Mouse (Mus musculus): Measurements from ENCODE around the gene Gm21988. TPM values are rescaled to one million over a fixed set of nuclear protein-coding genes. Genes with fewer than 3 reads are reported as not detected.
A peak's percentile ranks its signal among the peaks of the same experiment; 100 is the strongest.

Gm21988 gene
- polyA plus RNA-seq (2016; fragmentation: Nextera tagmentation; extraction: Ambion mirVana): 10.5 and 12.4 TPM in 2 replicates

DNA sequence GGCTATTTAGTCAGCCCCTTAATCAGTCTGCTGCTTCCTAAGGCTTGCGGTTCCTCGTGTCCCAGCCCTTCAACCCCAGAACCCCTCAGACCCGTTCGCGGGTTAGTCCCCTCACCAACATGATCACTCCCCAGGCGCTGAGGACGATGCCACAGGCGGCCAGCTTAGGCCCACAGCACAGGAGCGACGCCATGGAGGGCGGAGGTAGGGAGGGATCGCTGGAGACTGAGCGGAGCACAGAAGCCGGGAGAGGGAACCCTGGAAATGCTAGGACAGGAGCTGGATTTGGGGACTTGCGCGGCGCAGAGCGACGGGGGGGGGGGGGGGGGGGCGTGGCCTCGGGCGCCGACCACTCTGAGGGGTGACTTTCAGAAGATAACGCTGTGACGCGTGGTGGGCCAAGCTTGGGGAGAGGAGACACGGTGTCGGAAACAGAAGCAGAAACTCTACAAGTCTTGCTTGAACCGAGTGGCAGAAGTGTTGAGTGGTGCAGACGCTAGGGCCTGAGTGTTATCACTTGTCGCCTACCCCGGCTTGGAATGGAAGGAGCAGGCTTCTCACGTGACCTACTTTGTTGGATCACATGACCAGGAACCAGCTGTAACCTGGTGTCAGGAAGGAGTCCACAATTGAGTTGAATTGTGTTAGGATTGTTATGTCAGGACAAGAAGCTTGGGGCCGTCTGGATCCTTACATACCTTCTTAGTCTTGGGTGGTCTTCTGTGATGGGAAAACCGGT, at the start of gene Gm21988, which contains the start of gene Rnasek:
TSS of gene Gm21988 (minus strand) at position 290 of the 739 bp plus-strand sequence.
TSS of gene Rnasek (minus strand) at position 302 of the 739 bp plus-strand sequence.
- ATAC-seq (ENCODE audit: low FRiP score, low read depth): peak; percentile 38
- Histone ChIP-seq H3K4me2 (replicated peaks) (peak within 1 kb of the TSS; percentile 98), H3K27me3 (no peaks in the 10 kb centered on the region), H3K4me3 (peak within 1 kb of the TSS; percentile 87), H3K27ac (replicated peaks) (peak within 1 kb of the TSS; percentile 92), H3K36me3 (peaks cover 13% of the 10 kb centered on the region), H3K9ac (replicated peaks) (peak within 1 kb of the TSS; percentile 86), H3K9me3 (no peaks in the 10 kb centered on the region), H3K4me1 (peaks cover 32% of the 10 kb centered on the region)
- under 1% methylated on average over 30 of the region's 35 CpGs for WGBS

DNA sequence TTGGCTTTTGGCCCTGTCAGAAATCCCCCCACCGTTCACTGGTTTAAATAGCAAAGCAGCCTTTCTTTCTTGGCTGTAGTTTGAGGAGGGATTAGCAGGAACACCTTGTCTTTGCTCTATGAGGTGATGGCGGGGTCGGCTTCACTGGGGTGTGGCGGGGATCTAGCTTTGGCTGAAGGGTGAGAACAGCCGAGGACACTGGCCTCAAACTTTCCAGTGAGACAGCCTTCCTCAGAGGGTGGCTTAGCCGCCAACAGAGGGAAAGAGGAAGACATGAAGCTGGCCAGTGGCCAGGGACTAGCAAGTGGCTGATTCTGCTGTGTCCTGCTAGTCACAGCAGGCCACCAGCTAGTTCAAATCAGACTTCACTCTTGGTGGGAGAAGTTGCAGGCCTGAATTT, 49.6 kb upstream of the Gm21988 start:
- Histone ChIP-seq H3K4me2 (replicated peaks) (no peak overlapping the region), H3K9me3 (no peaks in the 10 kb centered on the region), H3K27me3 (no peaks in the 10 kb centered on the region), H3K27ac (replicated peaks) (no peak overlapping the region), H3K36me3 (no peaks in the 10 kb centered on the region), H3K9ac (replicated peaks) (no peak overlapping the region), H3K4me1 (no peaks in the 10 kb centered on the region), H3K4me3 (no peak overlapping the region)
- WGBS: 35% methylated on average over 6 of the region's 6 CpGs
- ATAC-seq (ENCODE audit: low FRiP score, low read depth): no peak

- no peaks in the 10 kb centered on the region for H3K27me3 ChIP-seq
- ATAC-seq (ENCODE audit: low FRiP score, low read depth): no peak
- no peaks in the 10 kb centered on the region for H3K9me3 ChIP-seq
- no peaks in the 10 kb centered on the region for H3K4me1 ChIP-seq
- no peak overlapping the region for H3K27ac ChIP-seq (replicated peaks)
- H3K4me2 ChIP-seq (replicated peaks): no peak overlapping the region
- WGBS: 91% methylated on average over 10 of the region's 10 CpGs
- H3K36me3 ChIP-seq: no peaks in the 10 kb centered on the region
- no peak overlapping the region for H3K4me3 ChIP-seq
- H3K9ac ChIP-seq (replicated peaks): no peak overlapping the region
These were observed 48.5 kb upstream of the Gm21988 start for GRCm38 (mm10) chr11:70288102-70288501.

DNA sequence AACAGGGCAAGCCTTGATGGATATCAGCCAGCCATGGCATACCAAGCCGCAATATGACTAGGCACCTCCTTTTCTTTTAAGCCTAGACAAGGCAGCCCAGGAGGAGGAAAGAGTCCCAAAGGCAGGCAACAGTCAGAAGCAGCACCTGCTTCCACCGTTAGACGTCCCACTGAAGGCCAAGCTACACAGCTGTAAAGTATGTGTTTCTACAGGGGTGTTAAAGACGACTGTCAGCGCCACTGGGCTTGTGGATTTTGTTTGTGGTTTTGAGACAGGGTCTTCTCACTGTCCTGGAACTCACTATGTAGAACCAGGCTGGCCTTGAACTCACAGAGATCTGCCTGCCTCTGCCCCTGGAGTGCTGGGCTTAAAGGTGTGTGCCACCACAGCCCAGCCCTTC, 46.1 kb upstream of the Gm21988 start:
- Histone ChIP-seq H3K9me3 (no peaks in the 10 kb centered on the region), H3K27me3 (no peaks in the 10 kb centered on the region), H3K4me2 (replicated peaks) (no peak overlapping the region), H3K4me1 (no peaks in the 10 kb centered on the region), H3K27ac (replicated peaks) (no peak overlapping the region), H3K9ac (replicated peaks) (no peak overlapping the region), H3K4me3 (no peak overlapping the region), H3K36me3 (no peaks in the 10 kb centered on the region)
- no peak for ATAC-seq (ENCODE audit: low FRiP score, low read depth)
- 86% methylated on average over 5 of the region's 5 CpGs for WGBS

DNA sequence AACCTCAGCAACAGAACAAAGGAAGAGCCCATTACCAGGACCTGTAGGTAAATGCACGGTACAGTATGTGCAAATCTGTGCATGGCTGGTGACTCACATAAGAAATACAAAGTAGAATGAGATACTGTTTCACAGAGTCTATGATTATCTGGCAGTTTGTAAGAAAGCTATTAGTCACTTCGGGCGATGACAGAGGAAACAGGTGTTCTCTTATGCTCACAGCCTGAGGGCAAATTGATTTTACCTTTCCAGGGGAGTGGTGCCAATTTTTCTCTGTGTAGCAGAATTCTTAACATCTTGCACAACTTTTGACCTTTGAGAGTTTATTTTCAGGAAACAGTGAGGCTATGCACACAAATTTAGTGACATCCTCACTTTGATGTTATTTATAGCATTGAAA, 45.1 kb upstream of the Gm21988 start:
- ATAC-seq (ENCODE audit: low FRiP score, low read depth): no peak
- H3K9ac ChIP-seq (replicated peaks): no peak overlapping the region
- no peaks in the 10 kb centered on the region for H3K27me3 ChIP-seq
- no peak overlapping the region for H3K4me3 ChIP-seq
- H3K27ac ChIP-seq (replicated peaks): no peak overlapping the region
- no peaks in the 10 kb centered on the region for H3K36me3 ChIP-seq
- 85% methylated on average over 3 of the region's 3 CpGs for WGBS
- H3K4me1 ChIP-seq: no peaks in the 10 kb centered on the region
- H3K4me2 ChIP-seq (replicated peaks): no peak overlapping the region
- no peaks in the 10 kb centered on the region for H3K9me3 ChIP-seq

DNA sequence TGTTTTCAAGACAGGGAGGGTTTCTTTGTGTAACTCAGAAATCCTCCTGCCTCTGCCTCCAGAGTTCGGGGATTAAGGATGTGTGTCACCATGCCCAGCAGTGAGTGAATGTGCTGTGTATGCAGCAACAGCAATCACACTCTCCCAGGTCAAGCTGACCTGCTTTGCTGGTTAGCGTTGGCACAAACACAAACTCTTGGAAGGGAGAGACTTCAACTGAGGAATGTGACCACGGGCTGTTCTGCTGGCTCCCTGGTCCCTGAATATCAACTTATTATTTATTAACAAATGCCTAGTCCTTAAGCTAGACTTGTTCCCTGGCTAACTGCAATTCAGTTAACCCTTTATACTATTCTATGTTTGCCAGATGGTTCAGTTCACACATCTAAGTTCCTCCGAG, 44.0 kb upstream of the Gm21988 start:
- no peaks in the 10 kb centered on the region for H3K36me3 ChIP-seq
- ATAC-seq (ENCODE audit: low FRiP score, low read depth): no peak
- no peaks in the 10 kb centered on the region for H3K4me1 ChIP-seq
- WGBS: 82% methylated on average over 4 of the region's 4 CpGs
- no peak overlapping the region for H3K4me3 ChIP-seq
- no peak overlapping the region for H3K4me2 ChIP-seq (replicated peaks)
- no peak overlapping the region for H3K27ac ChIP-seq (replicated peaks)
- no peaks in the 10 kb centered on the region for H3K9me3 ChIP-seq
- no peaks in the 10 kb centered on the region for H3K27me3 ChIP-seq
- no peak overlapping the region for H3K9ac ChIP-seq (replicated peaks)

DNA sequence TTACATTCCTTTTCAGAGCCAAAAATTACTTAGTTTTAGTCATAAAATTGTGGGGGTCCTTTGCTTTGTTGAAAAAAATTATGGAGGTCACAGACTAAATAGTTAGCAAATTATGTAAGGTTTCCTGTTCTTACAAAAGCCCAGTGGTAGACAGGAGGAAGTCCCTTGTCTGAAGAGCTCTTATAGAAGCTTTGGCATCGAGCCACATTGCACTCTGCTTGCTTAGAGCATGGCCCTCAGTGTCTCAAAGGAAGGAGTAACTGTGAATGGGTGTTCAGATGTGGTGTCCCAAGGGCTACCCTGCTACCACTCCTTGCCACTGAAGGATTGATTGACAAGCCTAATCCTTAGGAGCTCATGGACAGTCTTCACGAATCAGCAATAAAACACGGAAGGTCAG, 40.8 kb upstream of the Gm21988 start:
- Histone ChIP-seq H3K9ac (replicated peaks) (no peak overlapping the region), H3K27me3 (no peaks in the 10 kb centered on the region), H3K36me3 (no peaks in the 10 kb centered on the region), H3K27ac (replicated peaks) (no peak overlapping the region), H3K4me3 (no peak overlapping the region), H3K9me3 (no peaks in the 10 kb centered on the region), H3K4me2 (replicated peaks) (no peak overlapping the region), H3K4me1 (no peaks in the 10 kb centered on the region)
- no peak for ATAC-seq (ENCODE audit: low FRiP score, low read depth)
- WGBS: 70% methylated on average over 3 of the region's 3 CpGs

GRCm38 (mm10) chr11:70278961-70279360, 39.3 kb upstream of the Gm21988 start:
- Histone ChIP-seq H3K4me3 (no peak overlapping the region), H3K36me3 (no peaks in the 10 kb centered on the region), H3K27me3 (no peaks in the 10 kb centered on the region), H3K9ac (replicated peaks) (no peak overlapping the region), H3K9me3 (no peaks in the 10 kb centered on the region), H3K27ac (replicated peaks) (no peak overlapping the region), H3K4me2 (replicated peaks) (no peak overlapping the region), H3K4me1 (no peaks in the 10 kb centered on the region)
- WGBS: 86% methylated on average over 3 of the region's 3 CpGs
- no peak for ATAC-seq (ENCODE audit: low FRiP score, low read depth)

- H3K9me3 ChIP-seq: no peaks in the 10 kb centered on the region
- peaks cover 2% of the 10 kb centered on the region; the same call in 1 of the 2 replicates for H3K27me3 ChIP-seq
- no peak overlapping the region for H3K4me2 ChIP-seq (replicated peaks)
- no peak overlapping the region for H3K9ac ChIP-seq (replicated peaks)
- 84% methylated on average over 7 of the region's 7 CpGs for WGBS
- no peak overlapping the region for H3K4me3 ChIP-seq
- no peak overlapping the region for H3K27ac ChIP-seq (replicated peaks)
- no peak for ATAC-seq (ENCODE audit: low FRiP score, low read depth)
- no peaks in the 10 kb centered on the region for H3K4me1 ChIP-seq
- no peaks in the 10 kb centered on the region for H3K36me3 ChIP-seq
These were observed 32.0 kb upstream of the Gm21988 start for GRCm38 (mm10) chr11:70271641-70272040.

DNA sequence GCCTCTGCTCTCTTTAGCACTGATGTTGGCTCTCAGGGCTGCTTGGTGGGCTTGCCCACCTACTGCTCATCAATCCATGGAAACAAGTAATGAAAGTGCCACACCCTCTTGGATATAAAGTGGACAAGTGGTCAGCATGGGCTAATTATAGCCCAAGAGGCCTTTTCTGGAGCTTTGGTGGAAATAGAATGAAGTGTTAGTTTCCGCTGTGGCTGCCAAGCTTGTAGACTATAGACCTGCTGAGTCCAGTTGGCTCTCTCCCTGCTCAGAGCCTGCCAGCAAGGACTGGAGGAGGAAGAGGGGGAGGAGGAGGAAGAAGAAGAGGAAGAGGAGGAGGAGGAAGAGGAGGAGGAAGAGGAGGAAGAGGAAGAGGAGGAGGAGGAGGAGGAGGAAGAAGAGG, 26.8 kb upstream of the Gm21988 start:
- Histone ChIP-seq H3K36me3 (no peaks in the 10 kb centered on the region), H3K27me3 (peaks cover 10% of the 10 kb centered on the region), H3K4me3 (no peak overlapping the region), H3K4me1 (no peaks in the 10 kb centered on the region), H3K27ac (replicated peaks) (no peak overlapping the region), H3K4me2 (replicated peaks) (no peak overlapping the region), H3K9ac (replicated peaks) (no peak overlapping the region), H3K9me3 (no peaks in the 10 kb centered on the region)
- WGBS: 96% methylated on average over 1 of the region's 1 CpGs
- no peak for ATAC-seq (ENCODE audit: low FRiP score, low read depth)

DNA sequence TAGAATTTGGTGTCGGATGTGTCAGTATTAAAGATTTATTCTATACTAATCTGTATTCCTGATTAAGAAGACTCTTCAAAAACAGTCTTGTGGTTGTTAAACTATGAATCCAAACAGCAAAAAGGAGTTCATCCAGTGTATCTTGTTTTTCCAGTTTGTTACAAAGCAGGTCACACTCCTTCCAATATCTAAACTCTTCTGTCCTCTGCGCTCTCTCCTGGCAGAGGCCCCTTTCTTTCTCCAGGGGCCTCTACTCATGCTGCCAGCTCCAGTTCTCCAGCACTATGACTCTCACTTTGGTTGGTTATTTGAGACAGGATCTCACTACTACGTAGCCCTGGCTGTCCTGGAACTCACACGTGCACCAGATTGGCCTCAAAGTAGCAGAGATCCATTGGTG, 26.2 kb upstream of the Gm21988 start:
- 78% methylated on average over 4 of the region's 4 CpGs for WGBS
- H3K4me3 ChIP-seq: no peak overlapping the region
- no peaks in the 10 kb centered on the region for H3K36me3 ChIP-seq
- ATAC-seq (ENCODE audit: low FRiP score, low read depth): no peak
- no peaks in the 10 kb centered on the region for H3K9me3 ChIP-seq
- H3K4me1 ChIP-seq: no peaks in the 10 kb centered on the region
- no peak overlapping the region for H3K27ac ChIP-seq (replicated peaks)
- H3K4me2 ChIP-seq (replicated peaks): no peak overlapping the region
- H3K27me3 ChIP-seq: peaks cover 10% of the 10 kb centered on the region
- no peak overlapping the region for H3K9ac ChIP-seq (replicated peaks)

GRCm38 (mm10) chr11:70265252-70265651, 25.6 kb upstream of the Gm21988 start:
- ATAC-seq (ENCODE audit: low FRiP score, low read depth): no peak
- H3K4me1 ChIP-seq: no peaks in the 10 kb centered on the region
- H3K27me3 ChIP-seq: peaks cover 10% of the 10 kb centered on the region
- no peak overlapping the region for H3K4me3 ChIP-seq
- no peak overlapping the region for H3K9ac ChIP-seq (replicated peaks)
- no peaks in the 10 kb centered on the region for H3K36me3 ChIP-seq
- H3K4me2 ChIP-seq (replicated peaks): no peak overlapping the region
- H3K9me3 ChIP-seq: no peaks in the 10 kb centered on the region
- no peak overlapping the region for H3K27ac ChIP-seq (replicated peaks)
- 60% methylated on average over 3 of the region's 3 CpGs for WGBS

DNA sequence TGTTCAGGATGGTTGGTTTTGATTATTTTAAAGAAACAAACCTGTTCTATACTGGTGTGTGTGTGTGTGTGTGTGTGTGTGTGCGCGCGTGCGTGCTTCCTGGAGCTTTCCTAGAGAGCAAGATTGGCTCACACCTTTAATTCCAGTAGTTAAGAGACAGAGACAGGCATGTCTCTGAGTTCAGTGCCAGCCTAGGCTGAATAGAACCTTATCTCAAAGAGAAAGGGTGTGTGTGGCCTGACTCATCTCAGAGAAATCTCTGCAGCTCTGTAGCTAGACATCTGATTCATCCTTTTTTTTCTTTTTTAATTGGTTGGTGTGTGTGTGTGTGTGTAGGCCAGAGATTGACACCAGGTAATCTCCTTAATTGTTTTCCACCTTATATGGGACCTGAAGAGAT, 19.4 kb upstream of the Gm21988 start:
- Histone ChIP-seq H3K9me3 (no peaks in the 10 kb centered on the region), H3K36me3 (no peaks in the 10 kb centered on the region), H3K4me2 (replicated peaks) (no peak overlapping the region), H3K4me1 (peaks cover 6% of the 10 kb centered on the region; the same call in 1 of the 2 replicates), H3K4me3 (no peak overlapping the region), H3K27ac (replicated peaks) (no peak overlapping the region), H3K27me3 (peaks cover 30% of the 10 kb centered on the region), H3K9ac (replicated peaks) (no peak overlapping the region)
- WGBS: 89% methylated on average over 4 of the region's 4 CpGs
- ATAC-seq (ENCODE audit: low FRiP score, low read depth): no peak
